Mouse (Mus musculus): Measurements from ENCODE around the gene Crip2. TPM values are rescaled to one million over a fixed set of nuclear protein-coding genes. Genes with fewer than 3 reads are reported as not detected.

Crip2 gene
- polyA plus RNA-seq, 1 experiment from 2014 or later: 239 TPM

DNA sequence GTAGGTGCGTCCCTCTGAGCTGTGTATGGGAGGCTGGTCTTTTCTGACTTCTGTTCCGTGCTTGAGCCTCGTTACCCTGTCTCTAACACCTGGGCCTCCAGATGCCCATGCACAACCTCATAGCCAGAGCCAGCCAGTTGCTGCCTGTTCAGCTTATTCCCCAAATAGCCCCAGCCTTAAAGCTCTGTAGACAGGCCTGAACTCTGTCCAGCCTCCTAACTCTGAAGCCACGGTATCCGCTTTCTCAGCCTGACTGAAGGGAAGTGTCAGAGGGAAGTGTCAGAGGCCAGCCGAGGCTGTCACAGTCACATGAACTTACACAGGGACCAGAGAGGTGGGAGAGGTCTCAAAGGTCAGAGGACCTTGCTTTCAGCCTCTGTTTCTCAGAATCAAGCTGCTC, 15.3 kb upstream of the Crip2 start:
- Histone ChIP-seq H3K36me3 (ENCODE audit: control insufficient read depth, insufficient read depth, low read length) (peaks cover 80% of the 10 kb centered on the region), H3K9me3 (ENCODE audit: control insufficient read depth, low read length) (no peaks in the 10 kb centered on the region), H3K27me3 (ENCODE audit: control insufficient read depth, insufficient read depth, low read length) (no peaks in the 10 kb centered on the region), H3K4me1 (ENCODE audit: control insufficient read depth, insufficient read depth, low read length) (no peaks in the 10 kb centered on the region), H3K4me3 (ENCODE audit: low read depth, low read length) (no peak overlapping the region), H3K9ac (replicated peaks; ENCODE audit: low read depth, low read length) (no peak overlapping the region), H3K27ac (ENCODE audit: low read depth, low read length) (no peak overlapping the region), H3K4me2 (ENCODE audit: low read depth, low read length) (no peak overlapping the region)
- 95% methylated on average over 6 of the region's 6 CpGs for WGBS
- no peak for ATAC-seq (ENCODE audit: low read depth)

GRCm38 (mm10) chr12:113130732-113131131, 9.3 kb upstream of the Crip2 start:
- H3K9me3 ChIP-seq (ENCODE audit: control insufficient read depth, low read length): no peaks in the 10 kb centered on the region
- no peak overlapping the region for H3K4me3 ChIP-seq (ENCODE audit: low read depth, low read length)
- H3K9ac ChIP-seq (replicated peaks; ENCODE audit: low read depth, low read length): no peak overlapping the region
- no peaks in the 10 kb centered on the region for H3K4me1 ChIP-seq (ENCODE audit: control insufficient read depth, insufficient read depth, low read length)
- ATAC-seq (ENCODE audit: low read depth): no peak
- peaks cover 88% of the 10 kb centered on the region for H3K36me3 ChIP-seq (ENCODE audit: control insufficient read depth, insufficient read depth, low read length)
- H3K4me2 ChIP-seq (ENCODE audit: low read depth, low read length): no peak overlapping the region
- no peaks in the 10 kb centered on the region for H3K27me3 ChIP-seq (ENCODE audit: control insufficient read depth, insufficient read depth, low read length)
- H3K27ac ChIP-seq (ENCODE audit: low read depth, low read length): no peak overlapping the region
- 97% methylated on average over 8 of the region's 8 CpGs for WGBS

- no peak overlapping the region for H3K4me3 ChIP-seq (ENCODE audit: low read depth, low read length)
- no peaks in the 10 kb centered on the region for H3K9me3 ChIP-seq (ENCODE audit: control insufficient read depth, low read length)
- 99% methylated on average over 14 of the region's 14 CpGs for WGBS
- no peak overlapping the region for H3K27ac ChIP-seq (ENCODE audit: low read depth, low read length)
- no peaks in the 10 kb centered on the region for H3K4me1 ChIP-seq (ENCODE audit: control insufficient read depth, insufficient read depth, low read length)
- H3K36me3 ChIP-seq (ENCODE audit: control insufficient read depth, insufficient read depth, low read length): peaks cover 90% of the 10 kb centered on the region
- no peak overlapping the region for H3K9ac ChIP-seq (replicated peaks; ENCODE audit: low read depth, low read length)
- ATAC-seq (ENCODE audit: low read depth): no peak
- no peak overlapping the region for H3K4me2 ChIP-seq (ENCODE audit: low read depth, low read length)
- no peaks in the 10 kb centered on the region for H3K27me3 ChIP-seq (ENCODE audit: control insufficient read depth, insufficient read depth, low read length)
Measured at GRCm38 (mm10) chr12:113131601-113132000, 8.4 kb upstream of the Crip2 start.

DNA sequence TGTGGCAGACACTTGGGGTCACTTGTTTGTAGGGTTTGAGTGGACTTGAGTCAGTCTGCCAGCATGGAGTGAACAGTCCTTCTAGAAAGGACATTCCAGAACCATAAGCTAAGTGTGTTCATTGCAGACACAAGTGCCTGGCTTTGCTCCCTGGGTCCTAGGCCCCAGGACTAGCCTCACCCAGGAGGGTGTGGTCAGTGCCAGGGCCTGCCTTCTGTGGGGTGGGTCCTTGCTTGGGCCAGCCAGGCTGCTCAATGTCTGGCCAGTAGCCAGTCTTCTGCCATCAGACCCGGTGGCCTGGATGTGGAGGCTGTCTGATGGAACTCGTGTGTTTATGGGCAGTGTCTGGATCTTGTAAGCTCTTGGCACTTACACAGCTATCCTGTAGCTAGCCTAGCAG, 7.5 kb upstream of the Crip2 start:
- Histone ChIP-seq H3K9me3 (ENCODE audit: control insufficient read depth, low read length) (no peaks in the 10 kb centered on the region), H3K36me3 (ENCODE audit: control insufficient read depth, insufficient read depth, low read length) (peaks cover 89% of the 10 kb centered on the region), H3K4me3 (ENCODE audit: low read depth, low read length) (no peak overlapping the region), H3K27ac (ENCODE audit: low read depth, low read length) (no peak overlapping the region), H3K4me1 (ENCODE audit: control insufficient read depth, insufficient read depth, low read length) (no peaks in the 10 kb centered on the region), H3K9ac (replicated peaks; ENCODE audit: low read depth, low read length) (no peak overlapping the region), H3K27me3 (ENCODE audit: control insufficient read depth, insufficient read depth, low read length) (no peaks in the 10 kb centered on the region), H3K4me2 (ENCODE audit: low read depth, low read length) (no peak overlapping the region)
- WGBS: 67% methylated on average over 2 of the region's 2 CpGs
- ATAC-seq (ENCODE audit: low read depth): no peak

GRCm38 (mm10) chr12:113133260-113133659, 6.8 kb upstream of the Crip2 start:
- no peak for ATAC-seq (ENCODE audit: low read depth)
- Histone ChIP-seq H3K27ac (ENCODE audit: low read depth, low read length) (no peak overlapping the region), H3K9ac (replicated peaks; ENCODE audit: low read depth, low read length) (no peak overlapping the region), H3K4me3 (ENCODE audit: low read depth, low read length) (no peak overlapping the region), H3K9me3 (ENCODE audit: control insufficient read depth, low read length) (no peaks in the 10 kb centered on the region), H3K27me3 (ENCODE audit: control insufficient read depth, insufficient read depth, low read length) (no peaks in the 10 kb centered on the region), H3K36me3 (ENCODE audit: control insufficient read depth, insufficient read depth, low read length) (peaks cover 83% of the 10 kb centered on the region), H3K4me2 (ENCODE audit: low read depth, low read length) (no peak overlapping the region), H3K4me1 (ENCODE audit: control insufficient read depth, insufficient read depth, low read length) (no peaks in the 10 kb centered on the region)
- WGBS: 92% methylated on average over 9 of the region's 9 CpGs

- Histone ChIP-seq H3K4me3 (ENCODE audit: low read depth, low read length) (no peak overlapping the region), H3K36me3 (ENCODE audit: control insufficient read depth, insufficient read depth, low read length) (peaks cover 76% of the 10 kb centered on the region), H3K4me2 (ENCODE audit: low read depth, low read length) (no peak overlapping the region), H3K4me1 (ENCODE audit: control insufficient read depth, insufficient read depth, low read length) (peaks cover 2% of the 10 kb centered on the region; the same call in 1 of the 2 replicates), H3K27me3 (ENCODE audit: control insufficient read depth, insufficient read depth, low read length) (no peaks in the 10 kb centered on the region), H3K9ac (replicated peaks; ENCODE audit: low read depth, low read length) (no peak overlapping the region), H3K27ac (ENCODE audit: low read depth, low read length) (no peak overlapping the region), H3K9me3 (ENCODE audit: control insufficient read depth, low read length) (no peaks in the 10 kb centered on the region)
- WGBS: 87% methylated on average over 5 of the region's 5 CpGs
- no peak for ATAC-seq (ENCODE audit: low read depth)
Measured at GRCm38 (mm10) chr12:113133861-113134403, 6.1 kb upstream of the Crip2 start.

DNA sequence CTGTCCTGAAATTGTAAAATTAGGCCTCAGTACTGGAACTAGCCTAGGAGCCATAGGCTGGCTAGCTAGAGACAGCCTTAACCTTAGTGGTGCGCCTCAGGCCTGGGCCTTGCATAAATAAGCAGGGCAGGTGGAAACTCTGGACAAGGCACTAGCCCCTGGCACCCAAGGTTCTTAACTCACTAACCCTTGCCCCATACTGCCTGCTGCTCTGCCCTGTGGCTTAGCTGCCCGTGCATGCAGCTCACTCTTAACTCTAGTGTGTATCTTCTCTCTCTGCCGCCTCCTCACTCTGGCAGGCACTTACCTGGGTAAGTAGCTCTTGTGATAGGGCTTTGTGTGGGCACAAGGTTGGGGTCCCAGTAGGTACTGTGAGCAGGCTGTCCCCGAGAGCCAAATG, 5.5 kb upstream of the Crip2 start:
- H3K27me3 ChIP-seq (ENCODE audit: control insufficient read depth, insufficient read depth, low read length): no peaks in the 10 kb centered on the region
- ATAC-seq (ENCODE audit: low read depth): no peak
- WGBS: 94% methylated on average over 4 of the region's 4 CpGs

GRCm38 (mm10) chr12:113135401-113135800, 4.6 kb upstream of the Crip2 start:
- Histone ChIP-seq H3K27ac (ENCODE audit: low read depth, low read length) (no peak overlapping the region), H3K36me3 (ENCODE audit: control insufficient read depth, insufficient read depth, low read length) (peaks cover 62% of the 10 kb centered on the region), H3K4me2 (ENCODE audit: low read depth, low read length) (no peak overlapping the region), H3K4me3 (ENCODE audit: low read depth, low read length) (no peak overlapping the region), H3K9ac (replicated peaks; ENCODE audit: low read depth, low read length) (no peak overlapping the region), H3K9me3 (ENCODE audit: control insufficient read depth, low read length) (no peaks in the 10 kb centered on the region), H3K4me1 (ENCODE audit: control insufficient read depth, insufficient read depth, low read length) (peaks cover 11% of the 10 kb centered on the region; the same call in 1 of the 2 replicates), H3K27me3 (ENCODE audit: control insufficient read depth, insufficient read depth, low read length) (no peaks in the 10 kb centered on the region)
- no peak for ATAC-seq (ENCODE audit: low read depth)
- 92% methylated on average over 7 of the region's 7 CpGs for WGBS

More for the DNA sequence above, 5.5 kb upstream of the Crip2 start:
- Histone ChIP-seq H3K4me1 (ENCODE audit: control insufficient read depth, insufficient read depth, low read length) (peaks cover 8% of the 10 kb centered on the region; the same call in 1 of the 2 replicates), H3K36me3 (ENCODE audit: control insufficient read depth, insufficient read depth, low read length) (peaks cover 70% of the 10 kb centered on the region), H3K4me2 (ENCODE audit: low read depth, low read length) (no peak overlapping the region), H3K27ac (ENCODE audit: low read depth, low read length) (no peak overlapping the region), H3K4me3 (ENCODE audit: low read depth, low read length) (no peak overlapping the region), H3K9ac (replicated peaks; ENCODE audit: low read depth, low read length) (no peak overlapping the region), H3K9me3 (ENCODE audit: control insufficient read depth, low read length) (no peaks in the 10 kb centered on the region)

DNA sequence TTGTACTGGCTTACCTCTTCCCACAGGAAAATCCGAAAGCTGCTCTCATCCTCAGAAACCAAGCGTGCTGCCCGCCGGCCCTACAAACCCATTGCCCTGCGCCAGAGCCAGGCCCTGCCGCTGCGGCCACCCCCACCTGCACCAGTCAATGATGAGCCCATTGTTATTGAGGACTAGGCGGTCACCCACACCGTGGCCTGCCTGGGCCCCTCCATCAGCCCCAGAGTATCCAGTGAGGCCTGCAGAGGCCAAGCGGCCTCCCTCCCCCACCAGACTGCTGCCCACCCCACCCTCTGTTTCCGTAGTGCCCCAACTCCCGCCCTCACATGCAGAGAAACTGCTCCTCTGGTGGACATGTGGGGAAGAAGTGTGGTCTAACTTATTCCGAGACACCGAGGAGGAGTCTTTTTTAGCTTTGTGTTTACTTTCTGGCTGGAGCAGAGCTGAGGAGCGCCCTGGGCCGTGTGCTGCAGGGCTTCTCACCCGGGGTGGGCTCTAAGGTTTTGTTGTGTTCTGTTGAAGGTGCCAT, 3.5 kb upstream of the Crip2 start:
- Histone ChIP-seq H3K9ac (replicated peaks; ENCODE audit: low read depth, low read length) (no peak overlapping the region), H3K4me1 (ENCODE audit: control insufficient read depth, insufficient read depth, low read length) (peaks cover 15% of the 10 kb centered on the region; the same call in 1 of the 2 replicates), H3K9me3 (ENCODE audit: control insufficient read depth, low read length) (no peaks in the 10 kb centered on the region), H3K4me3 (ENCODE audit: low read depth, low read length) (no peak overlapping the region), H3K4me2 (ENCODE audit: low read depth, low read length) (no peak overlapping the region), H3K27me3 (ENCODE audit: control insufficient read depth, insufficient read depth, low read length) (no peaks in the 10 kb centered on the region), H3K36me3 (ENCODE audit: control insufficient read depth, insufficient read depth, low read length) (peaks cover 52% of the 10 kb centered on the region), H3K27ac (ENCODE audit: low read depth, low read length) (no peak overlapping the region)
- WGBS: 76% methylated on average over 17 of the region's 17 CpGs
- no peak for ATAC-seq (ENCODE audit: low read depth)

Data from neural tube, embryonic 14.5 days (tissue).